Mouse (Mus musculus) cerebellum, postnatal 10 days (tissue): ENCODE data around the gene Tmem95.
"Not testable (repeated sequence)": the region's sequence is repeated elsewhere in the genome, so short reads cannot be mapped to it uniquely, and the experiment has no call there.

Experiments used
- DNase-seq, 2 experiments: peaks; one replicate each; pipeline ENCODE4 v3.0.0; 2021; ENCODE audit warnings: mixed read lengths in 2 of 2

Tmem95 gene

GRCm38 (mm10) chr11:69879711-69880110, 1.9 kb upstream of the Tmem95 start:
- DNase-seq = peak in 1 of 2 experiments; percentile 18

GRCm38 (mm10) chr11:69878952-69879351, 1.1 kb upstream of the Tmem95 start:
- no peak for DNase-seq

GRCm38 (mm10) chr11:69878399-69878798, 581 bp upstream of the Tmem95 start:
- no peak for DNase-seq

- peak; percentile 93 to 95 for DNase-seq
These were observed 951 bp downstream of the Tmem95 start for GRCm38 (mm10) chr11:69876867-69877266.

GRCm38 (mm10) chr11:69876186-69876585, 1.6 kb downstream of the Tmem95 start:
- no peak for DNase-seq

- DNase-seq = no peak
These were observed 5.4 kb downstream of the Tmem95 start for GRCm38 (mm10) chr11:69872451-69872850.

- DNase-seq = no peak
These were observed 6.0 kb downstream of the Tmem95 start for GRCm38 (mm10) chr11:69871822-69872221.

GRCm38 (mm10) chr11:69870289-69871069, 7.3 kb downstream of the Tmem95 start:
- DNase-seq = no peak

- no peak for DNase-seq
These were observed 10.5 kb downstream of the Tmem95 start for GRCm38 (mm10) chr11:69867335-69867734.

GRCm38 (mm10) chr11:69865561-69865960, 12.3 kb downstream of the Tmem95 start:
- no peak for DNase-seq

- no peak for DNase-seq
These were observed 13.5 kb downstream of the Tmem95 start for GRCm38 (mm10) chr11:69864138-69864860.

- not testable (repeated sequence) for DNase-seq
These were observed 14.1 kb downstream of the Tmem95 start for GRCm38 (mm10) chr11:69863729-69864128.

- DNase-seq = no peak
These were observed 19.5 kb downstream of the Tmem95 start, which contains the start of gene Tnk1 for GRCm38 (mm10) chr11:69858113-69858998. Tnk1 (minus strand) TSS chr11:69858730.

GRCm38 (mm10) chr11:69855347-69855746, 22.5 kb downstream of the Tmem95 start:
- DNase-seq = peak; percentile 77 to 78

- DNase-seq = no peak
These were observed 23.1 kb downstream of the Tmem95 start for GRCm38 (mm10) chr11:69854680-69855079.

- DNase-seq = no peak
These were observed 23.8 kb downstream of the Tmem95 start for GRCm38 (mm10) chr11:69853994-69854393.

- no peak for DNase-seq
These were observed 27.1 kb downstream of the Tmem95 start for GRCm38 (mm10) chr11:69850754-69851153.

GRCm38 (mm10) chr11:69849884-69850283, 27.9 kb downstream of the Tmem95 start:
- no peak for DNase-seq

- no peak for DNase-seq
These were observed 28.7 kb downstream of the Tmem95 start for GRCm38 (mm10) chr11:69849128-69849527.

- DNase-seq = peak; percentile 87 to 88
These were observed 29.8 kb downstream of the Tmem95 start for GRCm38 (mm10) chr11:69848021-69848420.

GRCm38 (mm10) chr11:69846738-69847688, 30.8 kb downstream of the Tmem95 start:
- DNase-seq = peak; percentile 53 to 64

GRCm38 (mm10) chr11:69846198-69846680, 31.6 kb downstream of the Tmem95 start, which contains the start of gene Plscr3:
Plscr3 (plus strand) TSS chr11:69846376.
- peak; percentile 97 to 98 for DNase-seq
